Mouse (Mus musculus): ENCODE results near the gene Zfp64. TPM values are rescaled to one million over a fixed set of nuclear protein-coding genes. Genes with fewer than 3 reads are reported as not detected.

Zfp64 gene
- polyA plus RNA-seq (2014; fragmentation: Nextera tagmentation; extraction: Ambion mirVana): 39.0 and 41.9 TPM in 2 replicates

- under 1% methylated on average over 50 of the region's 52 CpGs for WGBS
- Histone ChIP-seq H3K4me1 (ENCODE audit: control insufficient read depth, insufficient read depth, low read length) (peaks cover 17% of the 10 kb centered on the region), H3K27ac (replicated peaks; ENCODE audit: low read depth, low read length) (peak within 1 kb of the TSS; percentile 83), H3K9me3 (ENCODE audit: control insufficient read depth, low read length) (no peaks in the 10 kb centered on the region), H3K9ac (ENCODE audit: low read depth, low read length) (peak within 1 kb of the TSS; percentile 84), H3K36me3 (ENCODE audit: control insufficient read depth, insufficient read depth, low read length) (peaks cover 19% of the 10 kb centered on the region), H3K4me2 (ENCODE audit: low read depth, low read length) (peak within 1 kb of the TSS; percentile 90), H3K27me3 (replicated peaks; ENCODE audit: control insufficient read depth, insufficient read depth, low read length) (no peaks in the 10 kb centered on the region), H3K4me3 (ENCODE audit: low read depth, low read length) (peak within 1 kb of the TSS; percentile 61)
- ATAC-seq (ENCODE audit: low read depth): peak; percentile 94
- DNase-seq (ENCODE audit: low spot score): peak; percentile 92
Observed at GRCm38 (mm10) chr2:168954835-168955716, at the start of gene Zfp64. TSS of gene Zfp64 (minus strand) at chr2:168955587.

- Histone ChIP-seq H3K36me3 (ENCODE audit: control insufficient read depth, insufficient read depth, low read length) (no peaks in the 10 kb centered on the region), H3K4me3 (ENCODE audit: low read depth, low read length) (no peak overlapping the region), H3K27ac (replicated peaks; ENCODE audit: low read depth, low read length) (no peak overlapping the region), H3K4me1 (ENCODE audit: control insufficient read depth, insufficient read depth, low read length) (no peaks in the 10 kb centered on the region), H3K9ac (ENCODE audit: low read depth, low read length) (no peak overlapping the region), H3K27me3 (replicated peaks; ENCODE audit: control insufficient read depth, insufficient read depth, low read length) (no peaks in the 10 kb centered on the region), H3K9me3 (ENCODE audit: control insufficient read depth, low read length) (no peaks in the 10 kb centered on the region), H3K4me2 (ENCODE audit: low read depth, low read length) (no peak overlapping the region)
- ATAC-seq (ENCODE audit: low read depth) (no peak), DNase-seq (ENCODE audit: low spot score) (peak; percentile 18)
- 72% methylated on average over 22 of the region's 22 CpGs for WGBS
Observed at GRCm38 (mm10) chr2:168992642-168993420, 37.4 kb upstream of the Zfp64 start.

- no peak overlapping the region for H3K9ac ChIP-seq (ENCODE audit: low read depth, low read length)
- H3K9me3 ChIP-seq (ENCODE audit: control insufficient read depth, low read length): no peaks in the 10 kb centered on the region
- ATAC-seq (ENCODE audit: low read depth) (no peak), DNase-seq (ENCODE audit: low spot score) (no peak)
- WGBS: 75% methylated on average over 4 of the region's 4 CpGs
- H3K27me3 ChIP-seq (replicated peaks; ENCODE audit: control insufficient read depth, insufficient read depth, low read length): no peaks in the 10 kb centered on the region
- no peaks in the 10 kb centered on the region for H3K4me1 ChIP-seq (ENCODE audit: control insufficient read depth, insufficient read depth, low read length)
- no peak overlapping the region for H3K4me3 ChIP-seq (ENCODE audit: low read depth, low read length)
- no peak overlapping the region for H3K4me2 ChIP-seq (ENCODE audit: low read depth, low read length)
- no peaks in the 10 kb centered on the region for H3K36me3 ChIP-seq (ENCODE audit: control insufficient read depth, insufficient read depth, low read length)
- H3K27ac ChIP-seq (replicated peaks; ENCODE audit: low read depth, low read length): no peak overlapping the region
Observed at GRCm38 (mm10) chr2:168990957-168991356, 35.6 kb upstream of the Zfp64 start.

GRCm38 (mm10) chr2:168990061-168990753 is 34.8 kb upstream of the Zfp64 start:
- H3K9me3 ChIP-seq (ENCODE audit: control insufficient read depth, low read length): no peaks in the 10 kb centered on the region
- no peak overlapping the region for H3K4me3 ChIP-seq (ENCODE audit: low read depth, low read length)
- DNase-seq (ENCODE audit: low spot score) (peak; percentile 83), ATAC-seq (ENCODE audit: low read depth) (no peak)
- no peaks in the 10 kb centered on the region for H3K36me3 ChIP-seq (ENCODE audit: control insufficient read depth, insufficient read depth, low read length)
- no peaks in the 10 kb centered on the region for H3K27me3 ChIP-seq (replicated peaks; ENCODE audit: control insufficient read depth, insufficient read depth, low read length)
- H3K9ac ChIP-seq (ENCODE audit: low read depth, low read length): no peak overlapping the region
- 46% methylated on average over 13 of the region's 13 CpGs for WGBS
- no peaks in the 10 kb centered on the region for H3K4me1 ChIP-seq (ENCODE audit: control insufficient read depth, insufficient read depth, low read length)
- no peak overlapping the region for H3K4me2 ChIP-seq (ENCODE audit: low read depth, low read length)
- no peak overlapping the region for H3K27ac ChIP-seq (replicated peaks; ENCODE audit: low read depth, low read length)

GRCm38 (mm10) chr2:168988056-168988455 is 32.7 kb upstream of the Zfp64 start:
- DNase-seq (ENCODE audit: low spot score): no peak
- H3K27ac ChIP-seq (replicated peaks; ENCODE audit: low read depth, low read length): no peak overlapping the region
- H3K9me3 ChIP-seq (ENCODE audit: control insufficient read depth, low read length): no peaks in the 10 kb centered on the region
- 90% methylated on average over 1 of the region's 1 CpGs for WGBS
- ATAC-seq (ENCODE audit: low read depth): no peak
- H3K36me3 ChIP-seq (ENCODE audit: control insufficient read depth, insufficient read depth, low read length): no peaks in the 10 kb centered on the region
- no peak overlapping the region for H3K4me2 ChIP-seq (ENCODE audit: low read depth, low read length)
- no peaks in the 10 kb centered on the region for H3K27me3 ChIP-seq (replicated peaks; ENCODE audit: control insufficient read depth, insufficient read depth, low read length)
- no peaks in the 10 kb centered on the region for H3K4me1 ChIP-seq (ENCODE audit: control insufficient read depth, insufficient read depth, low read length)
- H3K4me3 ChIP-seq (ENCODE audit: low read depth, low read length): no peak overlapping the region
- H3K9ac ChIP-seq (ENCODE audit: low read depth, low read length): no peak overlapping the region

GRCm38 (mm10) chr2:168987421-168987820 is 32.0 kb upstream of the Zfp64 start:
- ATAC-seq (ENCODE audit: low read depth): no peak
- Histone ChIP-seq H3K9me3 (ENCODE audit: control insufficient read depth, low read length) (no peaks in the 10 kb centered on the region), H3K4me3 (ENCODE audit: low read depth, low read length) (no peak overlapping the region), H3K9ac (ENCODE audit: low read depth, low read length) (no peak overlapping the region), H3K4me2 (ENCODE audit: low read depth, low read length) (no peak overlapping the region), H3K4me1 (ENCODE audit: control insufficient read depth, insufficient read depth, low read length) (no peaks in the 10 kb centered on the region), H3K36me3 (ENCODE audit: control insufficient read depth, insufficient read depth, low read length) (no peaks in the 10 kb centered on the region), H3K27me3 (replicated peaks; ENCODE audit: control insufficient read depth, insufficient read depth, low read length) (no peaks in the 10 kb centered on the region), H3K27ac (replicated peaks; ENCODE audit: low read depth, low read length) (no peak overlapping the region)
- DNase-seq (ENCODE audit: low spot score): no peak
- WGBS: 82% methylated on average over 13 of the region's 13 CpGs

GRCm38 (mm10) chr2:168981951-168982350 is 26.6 kb upstream of the Zfp64 start:
- Histone ChIP-seq H3K27ac (replicated peaks; ENCODE audit: low read depth, low read length) (no peak overlapping the region), H3K36me3 (ENCODE audit: control insufficient read depth, insufficient read depth, low read length) (no peaks in the 10 kb centered on the region), H3K9me3 (ENCODE audit: control insufficient read depth, low read length) (peaks cover 4% of the 10 kb centered on the region; the same call in 1 of the 2 replicates), H3K4me1 (ENCODE audit: control insufficient read depth, insufficient read depth, low read length) (no peaks in the 10 kb centered on the region), H3K27me3 (replicated peaks; ENCODE audit: control insufficient read depth, insufficient read depth, low read length) (no peaks in the 10 kb centered on the region), H3K4me3 (ENCODE audit: low read depth, low read length) (no peak overlapping the region), H3K4me2 (ENCODE audit: low read depth, low read length) (no peak overlapping the region), H3K9ac (ENCODE audit: low read depth, low read length) (no peak overlapping the region)
- WGBS: 98% methylated on average over 7 of the region's 7 CpGs
- DNase-seq (ENCODE audit: low spot score) (no peak), ATAC-seq (ENCODE audit: low read depth) (no peak)

- Histone ChIP-seq H3K4me2 (ENCODE audit: low read depth, low read length) (no peak overlapping the region), H3K9me3 (ENCODE audit: control insufficient read depth, low read length) (peaks cover 4% of the 10 kb centered on the region; the same call in 1 of the 2 replicates), H3K36me3 (ENCODE audit: control insufficient read depth, insufficient read depth, low read length) (no peaks in the 10 kb centered on the region), H3K4me1 (ENCODE audit: control insufficient read depth, insufficient read depth, low read length) (no peaks in the 10 kb centered on the region), H3K9ac (ENCODE audit: low read depth, low read length) (no peak overlapping the region), H3K27me3 (replicated peaks; ENCODE audit: control insufficient read depth, insufficient read depth, low read length) (no peaks in the 10 kb centered on the region), H3K27ac (replicated peaks; ENCODE audit: low read depth, low read length) (no peak overlapping the region), H3K4me3 (ENCODE audit: low read depth, low read length) (0 out of 2 replicates have a peak overlapping the region, but pooled peaks have one; percentile 3)
- DNase-seq (ENCODE audit: low spot score) (no peak), ATAC-seq (ENCODE audit: low read depth) (no peak)
- WGBS: 74% methylated on average over 12 of the region's 12 CpGs
Observed at GRCm38 (mm10) chr2:168981448-168981847, 26.1 kb upstream of the Zfp64 start.
